Mouse (Mus musculus): ENCODE measurements around the gene Lrfn4.
"Not testable (repeated sequence)": the region's sequence is repeated elsewhere in the genome, so short reads cannot be mapped to it uniquely, and the experiment has no call there.

Lrfn4 gene

GRCm38 (mm10) chr19:4610109-4610508 lies 5.4 kb downstream of the Lrfn4 start:
- no peak for DNase-seq (ENCODE audit: low read depth, low spot score)

- DNase-seq (ENCODE audit: low read depth, low spot score) = no peak
Observed at GRCm38 (mm10) chr19:4608511-4608910, 7.0 kb downstream of the Lrfn4 start.

- DNase-seq (ENCODE audit: low read depth, low spot score) = no peak
Observed at GRCm38 (mm10) chr19:4607406-4607805, 8.1 kb downstream of the Lrfn4 start.

GRCm38 (mm10) chr19:4605654-4606053 lies 9.8 kb downstream of the Lrfn4 start:
- DNase-seq (ENCODE audit: low read depth, low spot score) = no peak

GRCm38 (mm10) chr19:4603801-4604723 lies 11.4 kb downstream of the Lrfn4 start:
- no peak for DNase-seq (ENCODE audit: low read depth, low spot score)

- DNase-seq (ENCODE audit: low read depth, low spot score) = no peak
Observed at GRCm38 (mm10) chr19:4602459-4602858, 13.0 kb downstream of the Lrfn4 start.

GRCm38 (mm10) chr19:4596071-4596470 lies 19.4 kb downstream of the Lrfn4 start:
- no peak for DNase-seq (ENCODE audit: low read depth, low spot score)

- no peak for DNase-seq (ENCODE audit: low read depth, low spot score)
Observed at GRCm38 (mm10) chr19:4593792-4594522, 21.5 kb downstream of the Lrfn4 start.

GRCm38 (mm10) chr19:4590025-4590424 lies 25.4 kb downstream of the Lrfn4 start:
- DNase-seq (ENCODE audit: low read depth, low spot score) = no peak

- DNase-seq (ENCODE audit: low read depth, low spot score) = no peak
Observed at GRCm38 (mm10) chr19:4589081-4589480, 26.4 kb downstream of the Lrfn4 start.

GRCm38 (mm10) chr19:4588430-4588829 lies 27.0 kb downstream of the Lrfn4 start:
- no peak for DNase-seq (ENCODE audit: low read depth, low spot score)

GRCm38 (mm10) chr19:4587426-4587825 lies 28.0 kb downstream of the Lrfn4 start:
- DNase-seq (ENCODE audit: low read depth, low spot score) = no peak

GRCm38 (mm10) chr19:4586783-4587182 lies 28.7 kb downstream of the Lrfn4 start:
- DNase-seq (ENCODE audit: low read depth, low spot score) = not testable (repeated sequence)

GRCm38 (mm10) chr19:4583856-4584255 lies 31.6 kb downstream of the Lrfn4 start:
- DNase-seq (ENCODE audit: low read depth, low spot score) = no peak

GRCm38 (mm10) chr19:4579296-4579695 lies 36.2 kb downstream of the Lrfn4 start:
- DNase-seq (ENCODE audit: low read depth, low spot score) = no peak

GRCm38 (mm10) chr19:4578799-4579198 lies 36.7 kb downstream of the Lrfn4 start:
- DNase-seq (ENCODE audit: low read depth, low spot score) = no peak

- DNase-seq (ENCODE audit: low read depth, low spot score) = no peak
Observed at GRCm38 (mm10) chr19:4573241-4573640, 42.2 kb downstream of the Lrfn4 start.

- DNase-seq (ENCODE audit: low read depth, low spot score) = no peak
Observed at GRCm38 (mm10) chr19:4572467-4572866, 43.0 kb downstream of the Lrfn4 start.

GRCm38 (mm10) chr19:4572061-4572460 lies 43.4 kb downstream of the Lrfn4 start:
- DNase-seq (ENCODE audit: low read depth, low spot score) = no peak

- no peak for DNase-seq (ENCODE audit: low read depth, low spot score)
Observed at GRCm38 (mm10) chr19:4571658-4572057, 43.8 kb downstream of the Lrfn4 start.

GRCm38 (mm10) chr19:4570815-4571214 lies 44.7 kb downstream of the Lrfn4 start:
- no peak for DNase-seq (ENCODE audit: low read depth, low spot score)

- no peak for DNase-seq (ENCODE audit: low read depth, low spot score)
Observed at GRCm38 (mm10) chr19:4570237-4570613, 45.2 kb downstream of the Lrfn4 start.
